Mouse (Mus musculus): ENCODE measurements around the gene Sema3f. TPM values are rescaled to one million over a fixed set of nuclear protein-coding genes. Genes with fewer than 3 reads are reported as not detected.

Sema3f gene
- polyA plus RNA-seq, 1 experiment, result 9.9 TPM

DNA sequence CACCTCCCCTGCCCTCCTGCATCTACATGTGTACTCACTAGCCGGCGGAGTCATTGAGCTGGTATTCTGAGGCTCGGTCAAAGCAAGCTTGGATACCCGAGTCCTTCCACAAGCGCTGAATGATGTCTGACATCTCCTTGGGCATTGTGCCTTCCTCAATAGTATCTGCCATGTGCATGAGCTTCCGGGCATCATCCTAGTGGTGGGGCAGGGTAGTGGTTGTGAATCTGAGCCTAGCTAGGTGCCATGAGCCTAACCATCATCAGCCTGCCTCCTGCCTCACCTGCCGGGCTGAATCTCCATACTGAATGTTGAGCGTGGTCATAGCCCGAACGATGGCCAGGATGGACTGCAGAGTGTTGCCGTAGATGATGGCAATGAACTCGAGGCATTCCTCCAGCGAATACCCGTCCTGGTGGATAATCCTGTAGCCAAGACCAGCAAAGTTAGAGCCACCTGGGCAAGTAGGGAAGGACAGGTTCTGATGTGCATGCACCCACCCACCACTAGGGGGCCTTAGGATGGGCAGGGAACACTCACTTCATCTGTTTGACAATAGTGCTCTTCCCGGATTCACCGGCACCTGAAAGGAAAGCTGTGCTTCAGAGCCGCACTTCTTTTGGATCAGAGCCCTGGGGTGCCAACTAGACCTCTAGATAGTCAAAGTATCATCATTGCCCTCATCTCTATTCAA, 33.0 kb downstream of the Sema3f start:
- no peak overlapping the region for H3K27ac ChIP-seq (ENCODE audit: control insufficient read depth, insufficient read depth, low read depth, low read length)
- H3K27me3 ChIP-seq (ENCODE audit: control insufficient read depth, insufficient read depth, low read length), result no peaks in the 10 kb centered on the region
- no peaks in the 10 kb centered on the region for H3K36me3 ChIP-seq (ENCODE audit: control insufficient read depth, insufficient read depth, low read length)
- H3K4me1 ChIP-seq (ENCODE audit: control insufficient read depth, insufficient read depth, low read length), result peaks cover 14% of the 10 kb centered on the region
- peak overlapping the region; percentile 5; the same call in 1 of the 2 replicates for H3K4me3 ChIP-seq (ENCODE audit: control insufficient read depth, low read depth, low read length)
- TF ChIP-seq POLR2A (IDR thresholded peaks at IDR 0.05; ENCODE audit: control insufficient read depth, low read depth, low read length) (no peak), CTCF (IDR thresholded peaks at IDR 0.05; ENCODE audit: control insufficient read depth, insufficient read depth, insufficient replicate concordance, low read depth, low read length) (peak; percentile 91)

DNA sequence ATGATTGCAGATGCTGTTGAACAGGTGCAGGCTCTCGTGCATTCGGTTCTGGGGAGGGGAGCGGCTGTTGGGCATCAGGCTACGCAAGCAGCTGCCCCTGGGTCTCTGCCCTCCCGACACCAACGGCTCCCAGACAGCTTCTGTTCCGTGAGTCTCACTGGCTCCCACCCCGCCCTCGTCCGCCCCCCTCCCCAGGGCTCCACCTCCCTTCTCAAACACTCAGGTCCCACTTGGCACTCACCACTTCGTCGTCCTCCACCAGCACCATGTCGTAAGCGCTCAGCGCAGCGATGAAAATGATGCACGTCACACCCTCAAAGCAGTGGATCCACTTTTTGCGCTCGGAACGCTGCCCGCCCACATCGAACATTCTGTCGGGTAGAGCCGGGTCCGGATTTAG, 34.0 kb downstream of the Sema3f start:
- Histone ChIP-seq H3K4me1 (ENCODE audit: control insufficient read depth, insufficient read depth, low read length) (peaks cover 14% of the 10 kb centered on the region), H3K27me3 (ENCODE audit: control insufficient read depth, insufficient read depth, low read length) (no peaks in the 10 kb centered on the region), H3K36me3 (ENCODE audit: control insufficient read depth, insufficient read depth, low read length) (no peaks in the 10 kb centered on the region), H3K27ac (ENCODE audit: control insufficient read depth, insufficient read depth, low read depth, low read length) (no peak overlapping the region), H3K4me3 (ENCODE audit: control insufficient read depth, low read depth, low read length) (peak overlapping the region; percentile 49)
- TF ChIP-seq POLR2A (IDR thresholded peaks at IDR 0.05; ENCODE audit: control insufficient read depth, low read depth, low read length) (no peak), CTCF (IDR thresholded peaks at IDR 0.05; ENCODE audit: control insufficient read depth, insufficient read depth, insufficient replicate concordance, low read depth, low read length) (no peak)

DNA sequence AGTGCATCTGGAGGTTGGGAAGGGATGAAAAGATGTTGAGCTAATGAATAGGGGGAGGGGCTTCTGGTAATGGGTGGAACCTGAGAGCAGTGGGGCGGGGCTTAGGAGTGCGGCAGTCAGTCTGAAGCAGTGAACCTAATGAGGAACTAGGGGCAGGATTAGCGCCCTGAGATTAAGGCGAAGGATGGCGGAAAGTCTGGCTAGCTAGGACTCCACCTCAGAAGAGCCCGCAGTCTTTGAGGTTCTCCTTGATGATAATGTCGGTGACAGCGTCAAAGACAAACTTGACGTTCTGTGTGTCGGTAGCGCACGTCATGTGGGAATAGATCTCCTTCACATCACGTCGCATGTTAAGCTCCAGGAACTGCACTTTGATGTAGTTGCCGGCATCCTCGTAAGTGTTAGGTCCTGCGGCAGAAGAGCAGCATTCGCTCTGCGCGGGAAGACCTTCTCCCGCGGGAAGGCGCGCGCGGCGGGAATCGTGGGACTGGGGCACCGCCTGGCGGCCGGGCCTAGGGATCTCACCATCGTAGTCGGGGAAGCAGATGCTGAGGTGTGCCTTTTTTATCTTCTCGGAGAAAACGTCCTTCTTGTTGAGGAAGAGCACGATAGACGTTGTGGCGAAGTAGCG, 34.5 kb downstream of the Sema3f start:
- Histone ChIP-seq H3K27ac (ENCODE audit: control insufficient read depth, insufficient read depth, low read depth, low read length) (no peak overlapping the region), H3K36me3 (ENCODE audit: control insufficient read depth, insufficient read depth, low read length) (no peaks in the 10 kb centered on the region)

DNA sequence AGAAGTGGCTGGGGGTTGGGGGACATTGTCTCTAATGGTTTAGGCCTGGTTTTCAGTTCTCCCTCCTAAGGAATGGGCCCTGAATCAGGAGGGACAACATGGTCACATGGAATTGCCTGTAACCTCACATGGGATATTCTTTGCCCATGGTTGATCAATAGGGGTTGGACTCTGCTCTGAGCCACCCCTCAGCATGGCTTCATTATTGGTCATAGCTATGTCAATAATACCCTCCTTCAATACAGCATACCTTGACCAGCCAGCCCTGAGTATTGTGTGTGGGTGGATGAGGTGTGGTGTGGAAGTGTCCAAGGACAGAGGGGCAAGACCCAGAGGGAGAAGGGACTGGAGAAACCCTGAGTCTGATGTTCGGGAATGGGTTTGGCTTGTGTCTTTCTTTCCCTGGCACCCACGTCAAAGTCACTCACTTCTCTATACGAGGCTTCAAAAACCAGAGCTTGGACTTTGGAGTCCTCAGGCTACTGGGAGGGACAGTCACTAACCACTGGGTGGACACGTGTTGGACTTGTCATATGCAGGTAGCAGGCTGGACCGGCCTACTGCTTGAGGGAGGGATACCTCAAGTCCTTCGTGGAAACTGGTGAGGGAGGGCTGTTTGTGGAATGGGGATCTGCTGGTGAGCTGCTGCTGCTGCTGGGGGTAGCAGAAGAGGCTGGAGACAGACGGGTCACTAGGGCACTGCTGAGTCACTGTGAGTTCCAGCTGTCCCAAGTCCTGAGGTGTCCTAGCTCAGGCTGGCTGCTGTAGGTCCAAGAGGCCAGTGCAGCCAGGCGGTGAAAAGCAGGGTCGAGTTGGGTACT, 35.5 kb downstream of the Sema3f start:
- no peak overlapping the region for H3K27ac ChIP-seq (ENCODE audit: control insufficient read depth, insufficient read depth, low read depth, low read length)
- H3K4me3 ChIP-seq (ENCODE audit: control insufficient read depth, low read depth, low read length), result no peak overlapping the region
- no peak for TF ChIP-seq CTCF (IDR thresholded peaks at IDR 0.05; ENCODE audit: control insufficient read depth, insufficient read depth, insufficient replicate concordance, low read depth, low read length)
- no peak for TF ChIP-seq POLR2A (IDR thresholded peaks at IDR 0.05; ENCODE audit: control insufficient read depth, low read depth, low read length)
- no peaks in the 10 kb centered on the region for H3K27me3 ChIP-seq (ENCODE audit: control insufficient read depth, insufficient read depth, low read length)
- H3K36me3 ChIP-seq (ENCODE audit: control insufficient read depth, insufficient read depth, low read length), result no peaks in the 10 kb centered on the region
- peaks cover 14% of the 10 kb centered on the region for H3K4me1 ChIP-seq (ENCODE audit: control insufficient read depth, insufficient read depth, low read length)

More for the DNA sequence above, 34.5 kb downstream of the Sema3f start:
- Histone ChIP-seq H3K4me1 (ENCODE audit: control insufficient read depth, insufficient read depth, low read length) (peaks cover 14% of the 10 kb centered on the region), H3K27me3 (ENCODE audit: control insufficient read depth, insufficient read depth, low read length) (no peaks in the 10 kb centered on the region), H3K4me3 (ENCODE audit: control insufficient read depth, low read depth, low read length) (peak overlapping the region; percentile 18)
- TF ChIP-seq POLR2A (IDR thresholded peaks at IDR 0.05; ENCODE audit: control insufficient read depth, low read depth, low read length), result no peak
- peak; percentile 70; the same call in 1 of the 2 replicates for TF ChIP-seq CTCF (IDR thresholded peaks at IDR 0.05; ENCODE audit: control insufficient read depth, insufficient read depth, insufficient replicate concordance, low read depth, low read length)

DNA sequence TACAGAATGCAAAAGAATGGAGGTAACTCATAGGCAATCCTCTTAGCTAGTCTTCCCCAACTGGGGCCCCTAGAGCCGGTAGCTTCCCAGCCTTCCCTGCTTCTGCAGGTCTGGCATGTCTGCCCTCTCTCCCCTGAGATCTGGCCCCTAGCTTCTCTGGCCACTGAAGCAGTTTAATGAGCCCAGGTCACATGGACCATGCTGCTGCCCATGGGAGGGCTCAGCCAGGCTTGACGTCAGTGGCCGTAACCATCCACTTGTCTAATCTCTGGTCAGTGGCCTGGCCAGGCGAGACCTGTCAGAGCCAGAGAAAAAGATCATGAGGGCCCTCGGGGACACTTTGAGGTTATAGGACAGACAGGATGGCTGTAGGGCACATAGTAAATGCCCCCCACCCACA, 40.0 kb downstream of the Sema3f start:
- no peak overlapping the region for H3K27ac ChIP-seq (ENCODE audit: control insufficient read depth, insufficient read depth, low read depth, low read length)
- peaks cover 3% of the 10 kb centered on the region; the same call in 1 of the 2 replicates for H3K4me1 ChIP-seq (ENCODE audit: control insufficient read depth, insufficient read depth, low read length)
- no peaks in the 10 kb centered on the region; the same call in 1 of the 2 replicates for H3K27me3 ChIP-seq (ENCODE audit: control insufficient read depth, insufficient read depth, low read length)
- TF ChIP-seq CTCF (IDR thresholded peaks at IDR 0.05; ENCODE audit: control insufficient read depth, insufficient read depth, insufficient replicate concordance, low read depth, low read length) (no peak), POLR2A (IDR thresholded peaks at IDR 0.05; ENCODE audit: control insufficient read depth, low read depth, low read length) (no peak)
- no peak overlapping the region for H3K4me3 ChIP-seq (ENCODE audit: control insufficient read depth, low read depth, low read length)
- no peaks in the 10 kb centered on the region for H3K36me3 ChIP-seq (ENCODE audit: control insufficient read depth, insufficient read depth, low read length)

DNA sequence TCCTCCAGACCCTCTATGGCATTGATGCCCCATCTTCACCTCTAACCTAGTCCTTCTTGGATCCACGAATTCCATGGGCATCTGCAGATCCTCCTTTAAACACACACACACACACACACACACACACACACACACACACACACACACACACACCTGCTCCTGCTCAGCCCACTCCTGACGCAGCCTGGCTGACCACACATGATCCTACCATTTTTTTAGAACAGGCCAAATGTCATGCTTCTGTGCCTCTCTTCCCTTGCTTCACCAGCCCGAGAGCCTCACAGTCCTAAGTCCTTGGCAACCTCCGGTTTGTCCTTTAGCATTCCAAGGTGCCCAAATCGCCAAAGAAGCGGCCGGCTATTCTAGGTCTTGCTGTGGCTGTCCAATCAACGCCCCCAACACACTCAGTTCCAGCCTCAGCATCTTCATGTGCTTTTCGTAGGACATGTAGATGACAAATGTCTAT, 40.8 kb downstream of the Sema3f start, which contains the start of gene Slc38a3:
Gene Slc38a3 (minus strand): TSS at position 51 of the 466 bp plus-strand sequence.
- no peak within 1 kb of the TSS for H3K4me3 ChIP-seq (ENCODE audit: control insufficient read depth, low read depth, low read length)
- peaks cover 3% of the 10 kb centered on the region; the same call in 1 of the 2 replicates for H3K4me1 ChIP-seq (ENCODE audit: control insufficient read depth, insufficient read depth, low read length)
- H3K27me3 ChIP-seq (ENCODE audit: control insufficient read depth, insufficient read depth, low read length), result no peaks in the 10 kb centered on the region; the same call in 1 of the 2 replicates
- H3K27ac ChIP-seq (ENCODE audit: control insufficient read depth, insufficient read depth, low read depth, low read length), result no peak within 1 kb of the TSS
- H3K36me3 ChIP-seq (ENCODE audit: control insufficient read depth, insufficient read depth, low read length), result no peaks in the 10 kb centered on the region
- TF ChIP-seq POLR2A (IDR thresholded peaks at IDR 0.05; ENCODE audit: control insufficient read depth, low read depth, low read length) (no peak), CTCF (IDR thresholded peaks at IDR 0.05; ENCODE audit: control insufficient read depth, insufficient read depth, insufficient replicate concordance, low read depth, low read length) (no peak)
